Mouse (Mus musculus) 3134 (cell line): ENCODE data around the gene Bpifb6.

ENCODE experiments used
- DNase-seq: peaks from one replicate; pipeline ENCODE4 v3.0.0-alpha.2; 2011; ENCODE audit warnings: low spot score; ENCODE audit not compliant: insufficient read length; ENCODE audit errors: extremely low read depth

Gene Bpifb6

DNA sequence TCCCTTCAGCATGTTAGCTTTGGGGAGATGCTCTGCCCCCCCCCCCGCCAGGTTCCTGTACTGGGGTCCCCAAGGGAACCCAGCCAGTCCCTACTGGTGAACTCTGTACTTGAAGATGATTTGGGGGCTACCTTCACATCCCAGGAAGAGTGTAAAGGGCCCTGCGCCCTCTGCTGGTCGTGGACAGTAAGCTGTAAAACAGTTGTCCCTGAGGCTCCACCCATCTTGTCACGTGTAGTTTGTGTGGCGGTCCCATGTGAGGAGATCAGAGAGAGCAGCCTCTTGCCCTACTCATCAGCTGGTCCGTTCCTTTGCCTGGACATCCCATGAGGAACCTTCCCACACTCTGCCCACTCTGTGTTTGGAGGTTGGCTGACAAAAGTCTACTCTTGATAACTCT lies 53.6 kb downstream of the Bpifb6 start:
- no peak for DNase-seq
